19 mouse cellular contexts compared by ENCODE assay signal in the genomic region with DNA sequence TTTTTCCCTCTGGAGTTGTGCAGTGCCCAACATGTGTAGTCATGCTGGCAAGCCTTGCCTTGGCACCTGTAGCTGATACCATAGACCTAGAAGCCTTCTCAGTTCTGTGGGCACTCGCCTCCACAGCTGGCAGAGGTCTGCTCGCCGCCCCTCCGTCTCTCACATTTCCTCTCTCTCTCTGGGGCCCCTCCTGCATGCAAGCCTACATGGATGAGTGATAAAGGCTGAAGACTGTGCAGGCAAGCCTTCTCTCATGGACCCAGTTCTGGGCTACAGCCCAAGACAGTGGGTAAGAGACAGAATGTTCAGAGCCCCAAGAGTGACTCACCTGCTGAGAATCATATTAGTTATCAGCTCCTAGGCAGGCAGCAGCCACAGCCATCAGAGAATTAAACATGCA. TPM values are rescaled to one million over a fixed set of nuclear protein-coding genes. Genes with fewer than 3 reads are reported as not detected.
A peak's percentile ranks its signal among the peaks of the same experiment; 100 is the strongest.
DNase-seq lines count a peak whose midpoint lies in the region; TF ChIP-seq lines count a peak whose summit lies in the region.
"Had no signal": no experiment of that assay in that cellular context is flagged by ENCODE, and none has a peak within 500 bp of the region (broad histone marks: within the 10 kb centered on the region; RNA-seq: fewer than 3 reads in every experiment).

No protein-coding gene starts in this region.

- WGBS in lung, adult 2 months = 84% methylated on average over 4 of the region's 4 CpGs

- no peak for TF ChIP-seq POLR2A in lung, adult 2 months (IDR thresholded peaks at IDR 0.05; ENCODE audit: borderline replicate concordance, extremely low read depth, low read depth, low read length)

- H3K4me3 ChIP-seq in lung, adult 2 months (replicated peaks; ENCODE audit: extremely low read depth, low read depth, low read length) = no peak overlapping the region
- H3K4me3 ChIP-seq: erythroblast, embryonic 14.5 days; limb, embryonic 10.5 days; midbrain, embryonic 12.5 days; stomach, embryonic 15.5 days had no signal

- H3K4me1 ChIP-seq in lung, adult 2 months (ENCODE audit: control insufficient read depth, insufficient read depth, low read length) = no peaks in the 10 kb centered on the region
- H3K4me1 ChIP-seq: stomach, embryonic 15.5 days had no signal

- no peak for TF ChIP-seq CTCF in lung, adult 2 months (IDR thresholded peaks at IDR 0.05; ENCODE audit: insufficient read depth, low read length)

- peak; percentile 34 to 41 for DNase-seq in layer of hippocampus, adult 18-20 months (ENCODE audit: low spot score in 2 of 2)
- DNase-seq in layer of hippocampus, postnatal 10 days (ENCODE audit: low spot score in 2 of 2) = no peak
- DNase-seq in right cerebral cortex, postnatal 25 days = peak; percentile 66
- no peak for DNase-seq in right cerebral cortex, postnatal 14 days
- DNase-seq in fat pad, adult 2 months (ENCODE audit: extremely low read depth, low read depth, low spot score) = peak; percentile 8
- DNase-seq in kidney, postnatal 36 days = no peak
- no peak for DNase-seq in lung, adult 2 months
- DNase-seq: adrenal gland, adult 8-10 months; cerebellum, adult 18-20 months; cerebellum, postnatal 36 days; kidney, adult 2 months; kidney, postnatal 25 days; lung, embryonic 14.5 days; lung, postnatal 4 days; thymus, postnatal 25 days had no signal

RNA-seq across cellular contexts. Expression of a gene that starts 45.9 kb away (rescaled TPM):
- total RNA-seq in layer of hippocampus, adult 18-20 months (2021) = 10 to 100 TPM; 14.1 to 15.6 TPM
- total RNA-seq in layer of hippocampus, postnatal 10 days (2021) = 10 to 100 TPM; 12.7 to 13.4 TPM
- 36.2 and 39.7 TPM in 2 replicates for polyA plus RNA-seq in lung, adult 2 months (2012; rRNA removed)

Comparison
In these comparisons a context has a peak if more than half of its experiments do, and no peak if none do; other contexts are left out.
1. DNase-seq: peak in layer of hippocampus, adult 18-20 months (2 of 2), right cerebral cortex, postnatal 25 days (single experiment) and fat pad, adult 2 months (single experiment); none in layer of hippocampus, postnatal 10 days (0 of 2), right cerebral cortex, postnatal 14 days (single experiment), kidney, postnatal 36 days (0 of 2) and lung, adult 2 months (single experiment).